Mouse (Mus musculus) adipose tissue, adult 10 weeks (tissue): ENCODE results near the gene Hbb-bh1. TPM values are rescaled to one million over a fixed set of nuclear protein-coding genes. Genes with fewer than 3 reads are reported as not detected.

Experiments
- polyA plus RNA-seq: library from polyadenylated mRNA; stranded (reverse); fragments of 350-450 nt; fragmentation: Illumina TruSeq; extraction: RNeasy Lipid Tissue Mini Kit (QIAGEN cat#74804); gene quantifications from one replicate; pipeline ENCODE4 v1.2.3, GENCODE M21; 2014; ENCODE audit warnings: low read depth, low replicate concordance

Gene Hbb-bh1
- polyA plus RNA-seq: not detected

GRCm38 (mm10) chr7:103843034-103843433 is at the start of gene Hbb-bh1:
Gene Hbb-bh1, minus strand, starts transcription at chr7:103843164.

GRCm38 (mm10) chr7:103886152-103886551 is 43.2 kb upstream of the Hbb-bh1 start, which contains the start of gene Olfr66:
Gene Olfr66, minus strand, starts transcription at chr7:103886252.

GRCm38 (mm10) chr7:103853090-103853489 is 10.1 kb upstream of the Hbb-bh1 start, which contains the start of gene Hbb-y:
Gene Hbb-y, minus strand, starts transcription at chr7:103853216.

GRCm38 (mm10) chr7:103840268-103840667 is 2.7 kb downstream of the Hbb-bh1 start, which contains the start of gene Hbb-bh2:
Gene Hbb-bh2, minus strand, starts transcription at chr7:103840520.

GRCm38 (mm10) chr7:103827808-103828207 is 15.2 kb downstream of the Hbb-bh1 start, which contains the start of gene Hbb-bs:
Gene Hbb-bs, minus strand, starts transcription at chr7:103828096.

GRCm38 (mm10) chr7:103813766-103814165 is 29.2 kb downstream of the Hbb-bh1 start, which contains the start of gene Hbb-bt:
Gene Hbb-bt, minus strand, starts transcription at chr7:103813996.

GRCm38 (mm10) chr7:103791721-103792120 is 51.2 kb downstream of the Hbb-bh1 start, which contains the start of gene Olfr67:
Gene Olfr67, minus strand, starts transcription at chr7:103791821.

Other genes starting within 250 kb of the Hbb-bh1 start
- not detected for gene Olfr619, start 242.6 kb downstream of the Hbb-bh1 start, polyA plus RNA-seq
- gene Olfr620, start 230.6 kb downstream of the Hbb-bh1 start, polyA plus RNA-seq: not detected
- not detected for gene Olfr622, start 200.5 kb downstream of the Hbb-bh1 start, polyA plus RNA-seq
- not detected for gene Olfr623, start 179.5 kb downstream of the Hbb-bh1 start, polyA plus RNA-seq
- 0.11 TPM for gene Olfr624, start 172.0 kb downstream of the Hbb-bh1 start, polyA plus RNA-seq
- gene Olfr625-ps1, start 160.4 kb downstream of the Hbb-bh1 start, polyA plus RNA-seq: not detected
- gene Olfr243, start 128.5 kb downstream of the Hbb-bh1 start, polyA plus RNA-seq: not detected
- not detected for gene Olfr628, start 112.8 kb downstream of the Hbb-bh1 start, polyA plus RNA-seq
- not detected for gene Olfr629, start 98.2 kb downstream of the Hbb-bh1 start, polyA plus RNA-seq
- not detected for gene Olfr630, start 85.8 kb downstream of the Hbb-bh1 start, polyA plus RNA-seq
- gene Olfr69, start 71.6 kb downstream of the Hbb-bh1 start, polyA plus RNA-seq: not detected
- gene Olfr68, start 63.5 kb downstream of the Hbb-bh1 start, polyA plus RNA-seq: not detected
- gene Olfr67, start 51.3 kb downstream of the Hbb-bh1 start, polyA plus RNA-seq: not detected
- 353 TPM for gene Hbb-bt, start 29.2 kb downstream of the Hbb-bh1 start, polyA plus RNA-seq
- 2,394 TPM for gene Hbb-bs, start 15.1 kb downstream of the Hbb-bh1 start, polyA plus RNA-seq
- not detected for gene Hbb-bh2, start 2.6 kb downstream of the Hbb-bh1 start, polyA plus RNA-seq
- not detected for gene Hbb-y, start 10.1 kb upstream of the Hbb-bh1 start, polyA plus RNA-seq
- gene Olfr66, start 43.1 kb upstream of the Hbb-bh1 start, polyA plus RNA-seq: not detected
- gene Olfr64, start 51.3 kb upstream of the Hbb-bh1 start, polyA plus RNA-seq: not detected
- gene Olfr65, start 60.3 kb upstream of the Hbb-bh1 start, polyA plus RNA-seq: not detected
- not detected for gene Olfr631, start 85.7 kb upstream of the Hbb-bh1 start, polyA plus RNA-seq
- gene Olfr632, start 91.2 kb upstream of the Hbb-bh1 start, polyA plus RNA-seq: not detected
- gene Olfr633, start 101.3 kb upstream of the Hbb-bh1 start, polyA plus RNA-seq: not detected
- gene Olfr635, start 128.0 kb upstream of the Hbb-bh1 start, polyA plus RNA-seq: not detected
- gene Olfr638, start 155.6 kb upstream of the Hbb-bh1 start, polyA plus RNA-seq: not detected
- gene Olfr639, start 174.1 kb upstream of the Hbb-bh1 start, polyA plus RNA-seq: not detected
- gene Olfr640, start 182.4 kb upstream of the Hbb-bh1 start, polyA plus RNA-seq: not detected
- not detected for gene Olfr641, start 192.3 kb upstream of the Hbb-bh1 start, polyA plus RNA-seq
- gene Olfr642, start 209.5 kb upstream of the Hbb-bh1 start, polyA plus RNA-seq: not detected
- not detected for gene 4930516K23Rik, start 218.3 kb upstream of the Hbb-bh1 start, polyA plus RNA-seq
- gene Olfr644, start 228.7 kb upstream of the Hbb-bh1 start, polyA plus RNA-seq: not detected
- gene Olfr645, start 242.3 kb upstream of the Hbb-bh1 start, polyA plus RNA-seq: not detected